Mouse (Mus musculus) kidney, adult 2 months (tissue): ENCODE results near the gene Tbxas1.

ENCODE experiments used
- CTCF ChIP-seq: fragments of 200-500 bp; conservative IDR thresholded peaks from 2 replicates; pipeline ENCODE4 v1.5.1; 2011; ENCODE audit warnings: low read depth, mild to moderate bottlenecking, control low read depth, low read length, moderate library complexity, mixed read lengths; ENCODE audit not compliant: insufficient read depth, insufficient read length
- POLR2A ChIP-seq: fragments of 200-500 bp; IDR thresholded peaks from one replicate; pipeline ENCODE4 v1.6.1; 2011; ENCODE audit warnings: low read depth, low read length, control low read depth

DNA sequence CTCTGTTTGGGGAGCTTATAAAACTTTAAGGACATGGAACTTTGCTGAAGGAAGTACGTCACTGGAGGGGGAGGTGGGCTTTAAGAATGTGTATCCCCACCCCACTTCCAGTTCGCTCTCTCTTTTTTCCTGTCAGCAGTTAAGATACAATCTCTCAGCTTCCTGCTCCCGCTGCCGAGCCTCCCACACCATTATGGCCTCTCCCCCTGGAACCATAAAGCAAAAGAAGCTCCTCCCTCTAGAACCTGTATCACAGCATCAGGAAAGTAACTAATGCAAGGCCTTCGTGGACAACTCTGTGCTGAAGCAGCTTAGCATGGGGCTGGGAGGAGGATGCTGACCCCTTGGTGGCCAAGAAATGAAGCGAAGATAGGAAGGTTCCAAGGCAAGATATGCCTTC is 92.1 kb downstream of the Tbxas1 start:
- no peak for TF ChIP-seq CTCF
- no peak for TF ChIP-seq POLR2A
